Mouse (Mus musculus) myocyte (in vitro differentiated cells): ENCODE measurements around the gene Tprn. TPM values are rescaled to one million over a fixed set of nuclear protein-coding genes. Genes with fewer than 3 reads are reported as not detected.

Experiments
- H3K27me3 ChIP-seq: one replicate; pipeline ENCODE4 v1.6.1; 2011; ENCODE audit not compliant: control insufficient read depth, insufficient read depth, insufficient read length
- H3K36me3 ChIP-seq: one replicate; pipeline ENCODE4 v1.6.1; 2011; ENCODE audit not compliant: control insufficient read depth, insufficient read depth
- H3K4me2 ChIP-seq: one replicate; pipeline ENCODE4 v1.6.1; 2011; ENCODE audit warnings: low read depth, control low read depth
- H3K4me3 ChIP-seq: one replicate; pipeline ENCODE4 v1.5.1; 2011; ENCODE audit warnings: mild to moderate bottlenecking, control low read depth, moderate library complexity
- H3K79me2 ChIP-seq: one replicate; pipeline ENCODE4 v1.6.1; 2011; ENCODE audit not compliant: control insufficient read depth, insufficient read depth
- H3ac ChIP-seq: one replicate; pipeline ENCODE4 v1.6.1; 2011; ENCODE audit not compliant: control insufficient read depth, insufficient read length
- CEBPB ChIP-seq: IDR thresholded peaks from 2 replicates; pipeline ENCODE4 v1.6.1; 2011; ENCODE audit warnings: mild to moderate bottlenecking, moderate library complexity; ENCODE audit not compliant: poor library complexity, insufficient read depth, severe bottlenecking
- E2F4 ChIP-seq: IDR thresholded peaks from one replicate; pipeline ENCODE4 v1.6.1; 2011; ENCODE audit warnings: mild to moderate bottlenecking, control low read depth, moderate library complexity; ENCODE audit not compliant: insufficient read depth
- MAX ChIP-seq: IDR thresholded peaks from one replicate; pipeline ENCODE4 v1.6.1; 2011; ENCODE audit warnings: low read depth, mild to moderate bottlenecking, control low read depth
- MYOD1 ChIP-seq, 3 experiments: IDR thresholded peaks; one replicate each; pipeline ENCODE4 v1.6.1; 2011; ENCODE audit warnings: control low read depth in 2 of 3, low read depth in 2 of 3, mild to moderate bottlenecking in 2 of 3, moderate library complexity in 1 of 3; ENCODE audit not compliant: insufficient read length in 2 of 3, control insufficient read depth in 1 of 3
- MYOG ChIP-seq, 3 experiments: IDR thresholded peaks; one replicate each; pipeline ENCODE4 v1.6.1; 2011; ENCODE audit warnings: control low read depth in 2 of 3, low read depth in 2 of 3, mild to moderate bottlenecking in 2 of 3; ENCODE audit not compliant: insufficient read length in 2 of 3, control insufficient read depth in 1 of 3, insufficient read depth in 1 of 3
- POLR2A ChIP-seq: IDR thresholded peaks from one replicate; pipeline ENCODE4 v1.6.1; 2011; ENCODE audit warnings: low read depth, mild to moderate bottlenecking, control low read depth, moderate library complexity; ENCODE audit not compliant: insufficient read length
- POLR2AphosphoS2 ChIP-seq: IDR thresholded peaks from one replicate; pipeline ENCODE4 v1.6.1; 2011; ENCODE audit warnings: low read depth, control low read depth; ENCODE audit not compliant: insufficient read length
- REST ChIP-seq: IDR thresholded peaks from one replicate; pipeline ENCODE4 v1.6.1; 2011; ENCODE audit warnings: mild to moderate bottlenecking, control low read depth, moderate library complexity; ENCODE audit not compliant: insufficient read depth, insufficient read length
- SRF ChIP-seq: IDR thresholded peaks from one replicate; pipeline ENCODE4 v1.6.1; 2011; ENCODE audit warnings: low read depth; ENCODE audit not compliant: control insufficient read depth, insufficient read length
- TCF12 ChIP-seq: IDR thresholded peaks from one replicate; pipeline ENCODE4 v1.6.1; 2011; ENCODE audit warnings: mild to moderate bottlenecking, control low read depth; ENCODE audit not compliant: poor library complexity, insufficient read depth, severe bottlenecking
- TCF3 ChIP-seq: IDR thresholded peaks from one replicate; pipeline ENCODE4 v1.6.1; 2011; ENCODE audit warnings: low read depth, control low read depth; ENCODE audit not compliant: insufficient read length
- USF1 ChIP-seq: IDR thresholded peaks from one replicate; pipeline ENCODE4 v1.6.1; 2011; ENCODE audit warnings: low read depth, mild to moderate bottlenecking, control low read depth, moderate library complexity
- polyA plus RNA-seq: library from polyadenylated mRNA; unstranded; fragments of >200 nt; fragmentation: generic; extraction: Trizol; gene quantifications from one replicate; pipeline ENCODE4 v1.2.1, GENCODE M21; 2012; ENCODE audit warnings: missing spikeins

Tprn gene
- polyA plus RNA-seq, 1 experiment: 5.5 TPM

- Histone ChIP-seq H3K4me2 (peak overlapping the region; percentile 76), H3K27me3 (peaks cover 11% of the 10 kb centered on the region), H3ac (no peak overlapping the region), H3K4me3 (peak overlapping the region; percentile 99), H3K79me2 (peaks cover 11% of the 10 kb centered on the region), H3K36me3 (peaks cover 23% of the 10 kb centered on the region)
- TF ChIP-seq MYOG (IDR thresholded peaks at IDR 0.05; ENCODE audit: control insufficient read depth in 1 of 3, insufficient read depth in 1 of 3, insufficient read length in 2 of 3, low read depth in 2 of 3) (no peak), CEBPB (no peak), SRF (no peak), TCF12 (no peak), REST (no peak), POLR2A (no peak)
Observed at GRCm38 (mm10) chr2:25225811-25226379, 36.5 kb upstream of the Tprn start.

GRCm38 (mm10) chr2:25226864-25227263 lies 35.6 kb upstream of the Tprn start:
- Histone ChIP-seq H3K4me2 (peak overlapping the region; percentile 45), H3K36me3 (peaks cover 15% of the 10 kb centered on the region), H3K79me2 (peaks cover 11% of the 10 kb centered on the region), H3ac (no peak overlapping the region), H3K27me3 (peaks cover 21% of the 10 kb centered on the region), H3K4me3 (no peak overlapping the region)
- TF ChIP-seq SRF (no peak), POLR2AphosphoS2 (no peak), TCF12 (no peak), MYOG (IDR thresholded peaks at IDR 0.05; ENCODE audit: control insufficient read depth in 1 of 3, insufficient read depth in 1 of 3, insufficient read length in 2 of 3, low read depth in 2 of 3) (peak; percentile 70 to 97 (median 94)), USF1 (no peak), MYOD1 (IDR thresholded peaks at IDR 0.05; ENCODE audit: control insufficient read depth in 1 of 3, insufficient read length in 2 of 3, low read depth in 2 of 3) (peak in 2 of 3 experiments; percentile 91 to 92), TCF3 (peak; percentile 45), REST (no peak), CEBPB (no peak), E2F4 (no peak), POLR2A (peak; percentile 47), MAX (no peak)

DNA sequence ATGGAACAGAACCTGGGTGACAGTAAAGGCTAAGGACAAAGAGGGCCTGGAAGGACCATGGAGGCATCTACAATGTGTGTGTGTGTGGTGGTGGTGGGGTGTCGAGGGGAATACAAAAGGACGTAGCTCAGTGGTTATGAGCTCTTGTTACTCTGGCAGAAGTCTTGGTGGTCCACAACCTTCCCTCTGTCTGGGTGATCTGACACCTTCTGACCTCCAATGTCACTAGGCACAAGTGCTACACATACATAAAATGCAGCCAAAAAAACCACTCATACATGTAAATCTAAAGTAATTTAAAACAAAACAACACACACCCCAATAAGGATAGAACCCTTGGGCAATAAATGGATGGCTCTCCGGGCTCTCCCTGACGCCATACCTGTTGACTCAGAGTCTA lies 35.0 kb upstream of the Tprn start:
- Histone ChIP-seq H3ac (no peak overlapping the region), H3K4me3 (no peak overlapping the region), H3K36me3 (peaks cover 9% of the 10 kb centered on the region), H3K79me2 (peaks cover 11% of the 10 kb centered on the region), H3K4me2 (peak overlapping the region; percentile 45), H3K27me3 (peaks cover 26% of the 10 kb centered on the region)
- TF ChIP-seq MYOG (IDR thresholded peaks at IDR 0.05; ENCODE audit: control insufficient read depth in 1 of 3, insufficient read depth in 1 of 3, insufficient read length in 2 of 3, low read depth in 2 of 3) (no peak), REST (no peak), POLR2AphosphoS2 (no peak), TCF3 (no peak), SRF (no peak), MYOD1 (IDR thresholded peaks at IDR 0.05; ENCODE audit: control insufficient read depth in 1 of 3, insufficient read length in 2 of 3, low read depth in 2 of 3) (no peak), POLR2A (no peak), CEBPB (no peak), USF1 (no peak), TCF12 (no peak), E2F4 (no peak), MAX (no peak)

- TF ChIP-seq CEBPB (peak; percentile 84), MAX (no peak), SRF (no peak), POLR2AphosphoS2 (no peak)
- Histone ChIP-seq H3K27me3 (peaks cover 37% of the 10 kb centered on the region), H3ac (no peak overlapping the region)
Observed at GRCm38 (mm10) chr2:25228431-25228889, 34.0 kb upstream of the Tprn start.

GRCm38 (mm10) chr2:25228995-25229530 lies 33.4 kb upstream of the Tprn start:
- TF ChIP-seq MYOG (IDR thresholded peaks at IDR 0.05; ENCODE audit: control insufficient read depth in 1 of 3, insufficient read depth in 1 of 3, insufficient read length in 2 of 3, low read depth in 2 of 3) (no peak), MAX (no peak), TCF3 (no peak), TCF12 (no peak), POLR2AphosphoS2 (no peak), SRF (no peak), REST (no peak), E2F4 (no peak), USF1 (no peak), MYOD1 (IDR thresholded peaks at IDR 0.05; ENCODE audit: control insufficient read depth in 1 of 3, insufficient read length in 2 of 3, low read depth in 2 of 3) (no peak), CEBPB (no peak)
- Histone ChIP-seq H3K36me3 (no peaks in the 10 kb centered on the region), H3K79me2 (no peaks in the 10 kb centered on the region), H3K4me3 (peak overlapping the region; percentile 6), H3ac (no peak overlapping the region), H3K4me2 (peak overlapping the region; percentile 75), H3K27me3 (peaks cover 43% of the 10 kb centered on the region)

More at GRCm38 (mm10) chr2:25228431-25228889, 34.0 kb upstream of the Tprn start:
- H3K4me3 ChIP-seq: peak overlapping the region; percentile 6
- peak overlapping the region; percentile 75 for H3K4me2 ChIP-seq
- H3K36me3 ChIP-seq: peaks cover 3% of the 10 kb centered on the region
- H3K79me2 ChIP-seq: peaks cover 6% of the 10 kb centered on the region
